Mouse (Mus musculus): ENCODE data around the gene Med11. TPM values are rescaled to one million over a fixed set of nuclear protein-coding genes. Genes with fewer than 3 reads are reported as not detected.
"Not testable (repeated sequence)": the region's sequence is repeated elsewhere in the genome, so short reads cannot be mapped to it uniquely, and the experiment has no call there.

Med11 gene
- polyA plus RNA-seq, 2 experiments, result 32.4 to 47.4 TPM

- 92% methylated on average over 5 of the region's 5 CpGs for WGBS
- Histone ChIP-seq H3K36me3 (ENCODE audit: control insufficient read depth, insufficient read depth, low read length) (no peaks in the 10 kb centered on the region), H3K4me3 (replicated peaks; ENCODE audit: low read length) (no peak overlapping the region), H3K4me2 (replicated peaks; ENCODE audit: low read depth, low read length, severe bottlenecking) (no peak overlapping the region), H3K4me1 (ENCODE audit: control insufficient read depth, insufficient read depth, low read length) (peaks cover 9% of the 10 kb centered on the region), H3K9me3 (ENCODE audit: control insufficient read depth, low read length) (no peaks in the 10 kb centered on the region), H3K9ac (ENCODE audit: low read depth, low read length, severe bottlenecking) (no peak overlapping the region), H3K27ac (replicated peaks; ENCODE audit: low read depth, low read length) (no peak overlapping the region), H3K27me3 (ENCODE audit: control insufficient read depth, insufficient read depth, low read length) (0 out of 2 replicates have a peak, but pooled peaks cover 12% of the 10 kb centered on the region)
- TF ChIP-seq POLR2A (IDR thresholded peaks at IDR 0.05; ENCODE audit: borderline replicate concordance, extremely low read depth, insufficient read depth, insufficient read length), result no peak
- DNase-seq (ENCODE audit: low spot score), result no peak
- ATAC-seq (ENCODE audit: low FRiP score, low read depth), result no peak
Measured at GRCm38 (mm10) chr11:70467902-70468619, 16.3 kb downstream of the Med11 start.

- Histone ChIP-seq H3K27me3 (ENCODE audit: control insufficient read depth, insufficient read depth, low read length) (0 out of 2 replicates have a peak, but pooled peaks cover 7% of the 10 kb centered on the region), H3K9ac (ENCODE audit: low read depth, low read length, severe bottlenecking) (no peak overlapping the region), H3K4me2 (replicated peaks; ENCODE audit: low read depth, low read length, severe bottlenecking) (no peak overlapping the region), H3K36me3 (ENCODE audit: control insufficient read depth, insufficient read depth, low read length) (no peaks in the 10 kb centered on the region), H3K9me3 (ENCODE audit: control insufficient read depth, low read length) (no peaks in the 10 kb centered on the region), H3K4me3 (replicated peaks; ENCODE audit: low read length) (no peak overlapping the region), H3K27ac (replicated peaks; ENCODE audit: low read depth, low read length) (no peak overlapping the region), H3K4me1 (ENCODE audit: control insufficient read depth, insufficient read depth, low read length) (peaks cover 9% of the 10 kb centered on the region)
- no peak for TF ChIP-seq POLR2A (IDR thresholded peaks at IDR 0.05; ENCODE audit: borderline replicate concordance, extremely low read depth, insufficient read depth, insufficient read length)
- ATAC-seq (ENCODE audit: low FRiP score, low read depth) (no peak), DNase-seq (ENCODE audit: low spot score) (no peak)
- WGBS, result 84% methylated on average over 3 of the region's 3 CpGs
Measured at GRCm38 (mm10) chr11:70469764-70470163, 18.0 kb downstream of the Med11 start.

GRCm38 (mm10) chr11:70472716-70473115 is 21.0 kb downstream of the Med11 start:
- Histone ChIP-seq H3K4me2 (replicated peaks; ENCODE audit: low read depth, low read length, severe bottlenecking) (no peak overlapping the region), H3K9me3 (ENCODE audit: control insufficient read depth, low read length) (no peaks in the 10 kb centered on the region), H3K9ac (ENCODE audit: low read depth, low read length, severe bottlenecking) (no peak overlapping the region), H3K36me3 (ENCODE audit: control insufficient read depth, insufficient read depth, low read length) (no peaks in the 10 kb centered on the region), H3K4me1 (ENCODE audit: control insufficient read depth, insufficient read depth, low read length) (no peaks in the 10 kb centered on the region), H3K4me3 (replicated peaks; ENCODE audit: low read length) (no peak overlapping the region), H3K27me3 (ENCODE audit: control insufficient read depth, insufficient read depth, low read length) (no peaks in the 10 kb centered on the region), H3K27ac (replicated peaks; ENCODE audit: low read depth, low read length) (no peak overlapping the region)
- ATAC-seq (ENCODE audit: low FRiP score, low read depth), result no peak
- no peak for TF ChIP-seq POLR2A (IDR thresholded peaks at IDR 0.05; ENCODE audit: borderline replicate concordance, extremely low read depth, insufficient read depth, insufficient read length)
- DNase-seq (ENCODE audit: low spot score), result no peak

GRCm38 (mm10) chr11:70473291-70473690 is 21.6 kb downstream of the Med11 start:
- H3K36me3 ChIP-seq (ENCODE audit: control insufficient read depth, insufficient read depth, low read length); H3K27ac ChIP-seq (replicated peaks; ENCODE audit: low read depth, low read length); DNase-seq (ENCODE audit: low spot score); H3K4me2 ChIP-seq (replicated peaks; ENCODE audit: low read depth, low read length, severe bottlenecking); H3K4me1 ChIP-seq (ENCODE audit: control insufficient read depth, insufficient read depth, low read length); H3K9me3 ChIP-seq (ENCODE audit: control insufficient read depth, low read length); H3K27me3 ChIP-seq (ENCODE audit: control insufficient read depth, insufficient read depth, low read length); ATAC-seq (ENCODE audit: low FRiP score, low read depth); H3K4me3 ChIP-seq (replicated peaks; ENCODE audit: low read length); H3K9ac ChIP-seq (ENCODE audit: low read depth, low read length, severe bottlenecking): not testable (repeated sequence)
- WGBS, result 85% methylated on average over 5 of the region's 5 CpGs

- TF ChIP-seq POLR2A (IDR thresholded peaks at IDR 0.05; ENCODE audit: borderline replicate concordance, extremely low read depth, insufficient read depth, insufficient read length), result no peak
- no peak for ATAC-seq (ENCODE audit: low FRiP score, low read depth)
- H3K4me1 ChIP-seq (ENCODE audit: control insufficient read depth, insufficient read depth, low read length), result no peaks in the 10 kb centered on the region
- no peaks in the 10 kb centered on the region for H3K9me3 ChIP-seq (ENCODE audit: control insufficient read depth, low read length)
- no peak for DNase-seq (ENCODE audit: low spot score)
- H3K27me3 ChIP-seq (ENCODE audit: control insufficient read depth, insufficient read depth, low read length), result no peaks in the 10 kb centered on the region
- H3K27ac ChIP-seq (replicated peaks; ENCODE audit: low read depth, low read length), result no peak overlapping the region
- H3K4me2 ChIP-seq (replicated peaks; ENCODE audit: low read depth, low read length, severe bottlenecking), result no peak overlapping the region
- no peak overlapping the region for H3K4me3 ChIP-seq (replicated peaks; ENCODE audit: low read length)
- WGBS, result 67% methylated on average over 12 of the region's 12 CpGs
- no peak overlapping the region for H3K9ac ChIP-seq (ENCODE audit: low read depth, low read length, severe bottlenecking)
- H3K36me3 ChIP-seq (ENCODE audit: control insufficient read depth, insufficient read depth, low read length), result no peaks in the 10 kb centered on the region
Measured at GRCm38 (mm10) chr11:70474872-70475534, 23.3 kb downstream of the Med11 start.

All from limb, embryonic 14.5 days (tissue).